Mouse (Mus musculus): ENCODE measurements around the gene Olfr1382.
A peak's percentile ranks its signal among the peaks of the same experiment; 100 is the strongest.
"Not testable (repeated sequence)": the region's sequence is repeated elsewhere in the genome, so short reads cannot be mapped to it uniquely, and the experiment has no call there.

Olfr1382 gene

GRCm38 (mm10) chr11:49527947-49528346, at the start of gene Olfr1382:
TSS of gene Olfr1382 (plus strand) at chr11:49528247.
- no peak for DNase-seq (ENCODE audit: low read depth, low spot score)

GRCm38 (mm10) chr11:49485973-49486372, 42.1 kb upstream of the Olfr1382 start:
- no peak for DNase-seq (ENCODE audit: low read depth, low spot score)

- not testable (repeated sequence) for DNase-seq (ENCODE audit: low read depth, low spot score)
These were observed 39.3 kb upstream of the Olfr1382 start, which contains the start of gene Olfr1385 for GRCm38 (mm10) chr11:49488770-49489169. TSS of gene Olfr1385 (plus strand) at chr11:49489070.

GRCm38 (mm10) chr11:49518086-49518485, 10.0 kb upstream of the Olfr1382 start:
- DNase-seq (ENCODE audit: low read depth, low spot score): no peak

GRCm38 (mm10) chr11:49519348-49519747, 8.7 kb upstream of the Olfr1382 start, which contains the start of gene Olfr1383:
TSS of gene Olfr1383 (plus strand) at chr11:49519648.
- DNase-seq (ENCODE audit: low read depth, low spot score): no peak

- DNase-seq (ENCODE audit: low read depth, low spot score): no peak
These were observed 4.7 kb downstream of the Olfr1382 start for GRCm38 (mm10) chr11:49532761-49533160.

GRCm38 (mm10) chr11:49536631-49537030, 8.6 kb downstream of the Olfr1382 start:
- DNase-seq (ENCODE audit: low read depth, low spot score): peak; percentile 38

- DNase-seq (ENCODE audit: low read depth, low spot score): not testable (repeated sequence)
These were observed 15.1 kb downstream of the Olfr1382 start, which contains the start of gene Olfr1381 for GRCm38 (mm10) chr11:49543149-49543548. TSS of gene Olfr1381 (plus strand) at chr11:49543449.

GRCm38 (mm10) chr11:49554033-49554432, 26.0 kb downstream of the Olfr1382 start:
- DNase-seq (ENCODE audit: low read depth, low spot score): peak; percentile 28

GRCm38 (mm10) chr11:49556578-49556977, 28.5 kb downstream of the Olfr1382 start, which contains the start of gene Olfr1380:
TSS of gene Olfr1380 (plus strand) at chr11:49556878.
- DNase-seq (ENCODE audit: low read depth, low spot score): peak; percentile 28

GRCm38 (mm10) chr11:49575054-49575453, 47.0 kb downstream of the Olfr1382 start:
- peak; percentile 52 for DNase-seq (ENCODE audit: low read depth, low spot score)

- DNase-seq (ENCODE audit: low read depth, low spot score): not testable (repeated sequence)
These were observed 52.4 kb downstream of the Olfr1382 start for GRCm38 (mm10) chr11:49580452-49580851.
